Mouse (Mus musculus): Measurements from ENCODE around the gene Abcf1. TPM values are rescaled to one million over a fixed set of nuclear protein-coding genes. Genes with fewer than 3 reads are reported as not detected.
A peak's percentile ranks its signal among the peaks of the same experiment; 100 is the strongest.

Gene Abcf1
- polyA plus RNA-seq, 1 experiment from 2014 or later, result 97.8 TPM

GRCm38 (mm10) chr17:35919060-35919715, 50.4 kb downstream of the Abcf1 start:
- no peaks in the 10 kb centered on the region for H3K27me3 ChIP-seq (ENCODE audit: control insufficient read depth, insufficient read depth, low read length)
- peak overlapping the region; percentile 99 for H3K27ac ChIP-seq (ENCODE audit: low read depth, low read length)
- WGBS, result 8% methylated on average over 7 of the region's 7 CpGs
- H3K4me2 ChIP-seq (replicated peaks; ENCODE audit: low read depth, low read length), result peak overlapping the region; percentile 98
- H3K4me3 ChIP-seq (ENCODE audit: low read length), result peak overlapping the region; percentile 85
- H3K36me3 ChIP-seq (ENCODE audit: control insufficient read depth, insufficient read depth, low read length), result peaks cover 35% of the 10 kb centered on the region
- ATAC-seq (ENCODE audit: low FRiP score, low TSS enrichment), result peak; percentile 57
- peak overlapping the region; percentile 97 for H3K9ac ChIP-seq (ENCODE audit: low read depth, low read length)
- H3K4me1 ChIP-seq (ENCODE audit: control insufficient read depth, insufficient read depth, low read length), result peaks cover 27% of the 10 kb centered on the region
- no peaks in the 10 kb centered on the region for H3K9me3 ChIP-seq (ENCODE audit: control insufficient read depth, low read length)

GRCm38 (mm10) chr17:35918276-35919059, 51.1 kb downstream of the Abcf1 start:
- peaks cover 27% of the 10 kb centered on the region for H3K4me1 ChIP-seq (ENCODE audit: control insufficient read depth, insufficient read depth, low read length)
- peak overlapping the region; percentile 85 for H3K4me3 ChIP-seq (ENCODE audit: low read length)
- ATAC-seq (ENCODE audit: low FRiP score, low TSS enrichment), result no peak
- peaks cover 31% of the 10 kb centered on the region for H3K36me3 ChIP-seq (ENCODE audit: control insufficient read depth, insufficient read depth, low read length)
- H3K27ac ChIP-seq (ENCODE audit: low read depth, low read length), result peak overlapping the region; percentile 99
- 0% methylated on average over 11 of the region's 11 CpGs for WGBS
- peak overlapping the region; percentile 97 for H3K9ac ChIP-seq (ENCODE audit: low read depth, low read length)
- H3K9me3 ChIP-seq (ENCODE audit: control insufficient read depth, low read length), result no peaks in the 10 kb centered on the region
- no peaks in the 10 kb centered on the region for H3K27me3 ChIP-seq (ENCODE audit: control insufficient read depth, insufficient read depth, low read length)
- H3K4me2 ChIP-seq (replicated peaks; ENCODE audit: low read depth, low read length), result peak overlapping the region; percentile 98

GRCm38 (mm10) chr17:35917463-35918251, 51.9 kb downstream of the Abcf1 start:
- WGBS, result under 1% methylated on average over 13 of the region's 13 CpGs
- Histone ChIP-seq H3K4me3 (ENCODE audit: low read length) (peak overlapping the region; percentile 85), H3K27ac (ENCODE audit: low read depth, low read length) (peak overlapping the region; percentile 99), H3K9me3 (ENCODE audit: control insufficient read depth, low read length) (no peaks in the 10 kb centered on the region), H3K4me2 (replicated peaks; ENCODE audit: low read depth, low read length) (peak overlapping the region; percentile 98), H3K27me3 (ENCODE audit: control insufficient read depth, insufficient read depth, low read length) (no peaks in the 10 kb centered on the region), H3K9ac (ENCODE audit: low read depth, low read length) (peak overlapping the region; percentile 97), H3K4me1 (ENCODE audit: control insufficient read depth, insufficient read depth, low read length) (peaks cover 27% of the 10 kb centered on the region), H3K36me3 (ENCODE audit: control insufficient read depth, insufficient read depth, low read length) (peaks cover 31% of the 10 kb centered on the region)
- no peak for ATAC-seq (ENCODE audit: low FRiP score, low TSS enrichment)

DNA sequence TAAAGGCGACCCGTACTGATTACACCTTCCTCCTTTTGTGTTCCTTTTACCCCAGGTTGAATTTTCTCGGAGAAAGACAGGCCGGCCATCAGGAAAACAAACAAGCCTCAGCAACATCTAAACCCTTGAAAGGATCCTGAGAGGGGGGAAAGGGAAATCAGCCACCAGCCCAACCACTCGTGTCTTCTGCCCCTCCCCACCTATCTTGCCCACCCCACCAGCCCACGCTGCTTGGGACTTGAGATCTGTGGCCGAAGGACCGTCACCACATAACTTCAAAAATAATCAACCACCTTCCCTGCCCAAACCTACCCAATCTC, 52.5 kb downstream of the Abcf1 start:
- Histone ChIP-seq H3K4me1 (ENCODE audit: control insufficient read depth, insufficient read depth, low read length) (peaks cover 27% of the 10 kb centered on the region), H3K27ac (ENCODE audit: low read depth, low read length) (peak overlapping the region; percentile 99), H3K36me3 (ENCODE audit: control insufficient read depth, insufficient read depth, low read length) (peaks cover 36% of the 10 kb centered on the region), H3K9me3 (ENCODE audit: control insufficient read depth, low read length) (no peaks in the 10 kb centered on the region), H3K4me3 (ENCODE audit: low read length) (peak overlapping the region; percentile 85), H3K4me2 (replicated peaks; ENCODE audit: low read depth, low read length) (peak overlapping the region; percentile 98), H3K27me3 (ENCODE audit: control insufficient read depth, insufficient read depth, low read length) (no peaks in the 10 kb centered on the region), H3K9ac (ENCODE audit: low read depth, low read length) (peak overlapping the region; percentile 97)
- whole genome bisulfite sequencing, result 0% methylated on average over 8 of the region's 8 CpGs
- ATAC-seq (ENCODE audit: low FRiP score, low TSS enrichment), result no peak

DNA sequence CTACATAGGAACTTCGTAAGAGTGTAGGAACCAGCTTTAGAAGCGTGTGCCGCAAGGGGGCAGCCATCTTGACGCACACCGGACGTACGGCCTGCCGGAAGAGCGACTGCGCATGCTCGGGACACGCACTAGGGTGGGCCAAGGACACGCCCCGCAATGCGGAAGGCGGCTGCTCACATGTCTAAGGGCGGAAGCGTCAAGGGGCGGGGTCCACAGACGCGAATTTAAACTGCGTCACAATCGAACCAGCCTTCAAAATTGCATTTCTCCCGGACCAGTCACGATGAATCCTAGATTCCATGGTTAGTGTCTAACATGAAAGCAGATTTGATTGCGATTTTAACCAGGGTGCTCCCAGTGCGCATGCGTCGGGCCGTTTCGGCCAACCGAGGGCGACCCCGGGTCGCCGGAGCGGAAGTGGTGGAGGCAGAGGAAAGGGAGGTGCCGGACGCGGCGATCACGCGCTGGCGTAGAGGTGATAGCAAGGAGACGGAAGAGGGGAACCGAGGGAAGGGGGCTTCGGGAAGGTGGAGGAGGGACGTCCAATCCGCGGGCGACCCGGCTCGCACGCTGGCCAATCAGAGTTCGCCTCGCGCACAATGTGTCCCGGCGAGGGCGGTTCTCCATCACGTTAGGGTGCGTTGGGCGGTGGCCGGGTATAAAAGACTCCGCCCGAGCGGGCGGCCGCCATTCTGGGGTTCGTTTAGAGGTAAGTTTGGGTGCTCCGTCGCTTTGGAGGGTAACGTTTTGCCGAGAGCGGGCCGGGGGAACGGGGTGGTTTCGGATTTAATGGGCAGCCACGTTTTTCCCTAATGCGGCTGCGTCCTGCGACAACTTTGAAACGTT, 53.0 kb downstream of the Abcf1 start, which contains the start of the genes Mrps18b and Ppp1r10:
Gene Mrps18b (minus strand): TSS at position 93 of the 846 bp plus-strand sequence.
Gene Ppp1r10 (plus strand): TSS at position 138 of the 846 bp plus-strand sequence.
- Histone ChIP-seq H3K4me1 (ENCODE audit: control insufficient read depth, insufficient read depth, low read length) (peaks cover 24% of the 10 kb centered on the region), H3K9ac (ENCODE audit: low read depth, low read length) (peak within 1 kb of the TSS; percentile 97), H3K27ac (ENCODE audit: low read depth, low read length) (peak within 1 kb of the TSS; percentile 99), H3K4me3 (ENCODE audit: low read length) (peak within 1 kb of the TSS; percentile 85), H3K4me2 (replicated peaks; ENCODE audit: low read depth, low read length) (peak within 1 kb of the TSS; percentile 98), H3K36me3 (ENCODE audit: control insufficient read depth, insufficient read depth, low read length) (peaks cover 37% of the 10 kb centered on the region), H3K9me3 (ENCODE audit: control insufficient read depth, low read length) (no peaks in the 10 kb centered on the region), H3K27me3 (ENCODE audit: control insufficient read depth, insufficient read depth, low read length) (no peaks in the 10 kb centered on the region)
- under 1% methylated on average over 83 of the region's 83 CpGs for WGBS
- ATAC-seq (ENCODE audit: low FRiP score, low TSS enrichment), result peak; percentile 94

- peaks cover 39% of the 10 kb centered on the region for H3K36me3 ChIP-seq (ENCODE audit: control insufficient read depth, insufficient read depth, low read length)
- no peak for ATAC-seq (ENCODE audit: low FRiP score, low TSS enrichment)
- peaks cover 16% of the 10 kb centered on the region for H3K4me1 ChIP-seq (ENCODE audit: control insufficient read depth, insufficient read depth, low read length)
- peak overlapping the region; percentile 73 for H3K4me2 ChIP-seq (replicated peaks; ENCODE audit: low read depth, low read length)
- peak overlapping the region; percentile 85 for H3K4me3 ChIP-seq (ENCODE audit: low read length)
- H3K27me3 ChIP-seq (ENCODE audit: control insufficient read depth, insufficient read depth, low read length), result no peaks in the 10 kb centered on the region
- peak overlapping the region; percentile 62; the same call in 1 of the 2 replicates for H3K27ac ChIP-seq (ENCODE audit: low read depth, low read length)
- H3K9me3 ChIP-seq (ENCODE audit: control insufficient read depth, low read length), result no peaks in the 10 kb centered on the region
- 2% methylated on average over 28 of the region's 28 CpGs for WGBS
- H3K9ac ChIP-seq (ENCODE audit: low read depth, low read length), result peak overlapping the region; percentile 97
These were observed 53.8 kb downstream of the Abcf1 start for GRCm38 (mm10) chr17:35915538-35916296.

- Histone ChIP-seq H3K27ac (ENCODE audit: low read depth, low read length) (no peak overlapping the region), H3K36me3 (ENCODE audit: control insufficient read depth, insufficient read depth, low read length) (peaks cover 35% of the 10 kb centered on the region), H3K27me3 (ENCODE audit: control insufficient read depth, insufficient read depth, low read length) (no peaks in the 10 kb centered on the region), H3K4me1 (ENCODE audit: control insufficient read depth, insufficient read depth, low read length) (peaks cover 9% of the 10 kb centered on the region), H3K4me2 (replicated peaks; ENCODE audit: low read depth, low read length) (peak overlapping the region; percentile 73), H3K4me3 (ENCODE audit: low read length) (peak overlapping the region; percentile 85; the same call in 1 of the 2 replicates), H3K9me3 (ENCODE audit: control insufficient read depth, low read length) (no peaks in the 10 kb centered on the region), H3K9ac (ENCODE audit: low read depth, low read length) (no peak overlapping the region; the same call in 1 of the 2 replicates)
- no peak for ATAC-seq (ENCODE audit: low FRiP score, low TSS enrichment)
- WGBS, result 80% methylated on average over 6 of the region's 6 CpGs
These were observed 54.6 kb downstream of the Abcf1 start for GRCm38 (mm10) chr17:35914975-35915374.
